Mouse (Mus musculus) urinary bladder, postnatal 4 days (tissue): Measurements from ENCODE around the gene Gm42957.
"Not testable (repeated sequence)": the region's sequence is repeated elsewhere in the genome, so short reads cannot be mapped to it uniquely, and the experiment has no call there.

Experiments used
- DNase-seq, 2 experiments: peaks; one replicate each; pipeline ENCODE4 v3.0.0; 2021 to 2022; ENCODE audit warnings: low spot score in 2 of 2

Gm42957 gene

DNA sequence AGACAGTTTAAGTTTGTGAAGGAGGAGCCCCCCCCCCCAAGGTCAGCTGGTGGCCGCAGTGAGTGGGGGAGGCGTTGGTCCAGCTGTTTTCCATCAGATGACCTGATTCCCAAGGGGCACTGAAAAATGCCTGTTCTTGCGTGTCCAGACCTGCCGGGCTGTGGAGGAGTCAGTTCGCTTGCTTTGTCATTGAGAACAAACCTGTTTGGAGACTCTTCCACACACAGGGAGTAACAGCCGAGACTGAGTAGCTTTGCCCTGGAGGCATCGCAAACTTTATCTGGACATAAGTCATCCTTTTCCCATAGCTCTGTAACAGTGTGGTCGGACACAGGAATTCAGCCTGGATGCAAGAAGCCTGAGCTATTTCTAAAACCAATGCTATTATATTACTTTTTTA, 39.2 kb downstream of the Gm42957 start:
- DNase-seq, result peak in 1 of 2 experiments; percentile 42

DNA sequence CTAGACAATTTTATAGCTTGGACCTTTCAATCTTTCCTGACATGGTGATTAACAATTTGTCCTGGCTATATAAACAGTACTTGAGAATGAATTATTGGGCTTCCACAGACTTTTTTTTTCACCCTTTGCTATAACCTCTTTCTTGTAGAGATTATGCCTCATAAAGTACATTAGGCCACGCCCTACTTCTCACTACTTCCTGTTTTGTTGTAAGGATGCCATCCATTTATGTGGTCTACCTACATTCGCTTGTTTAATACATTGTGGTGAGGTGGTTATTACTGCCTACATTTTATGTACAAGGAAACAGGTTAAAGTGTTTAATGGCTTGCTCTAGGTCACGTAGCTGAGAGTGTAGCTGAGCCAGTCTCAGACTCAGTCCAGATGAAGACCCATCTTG, 39.9 kb downstream of the Gm42957 start:
- no peak for DNase-seq

DNA sequence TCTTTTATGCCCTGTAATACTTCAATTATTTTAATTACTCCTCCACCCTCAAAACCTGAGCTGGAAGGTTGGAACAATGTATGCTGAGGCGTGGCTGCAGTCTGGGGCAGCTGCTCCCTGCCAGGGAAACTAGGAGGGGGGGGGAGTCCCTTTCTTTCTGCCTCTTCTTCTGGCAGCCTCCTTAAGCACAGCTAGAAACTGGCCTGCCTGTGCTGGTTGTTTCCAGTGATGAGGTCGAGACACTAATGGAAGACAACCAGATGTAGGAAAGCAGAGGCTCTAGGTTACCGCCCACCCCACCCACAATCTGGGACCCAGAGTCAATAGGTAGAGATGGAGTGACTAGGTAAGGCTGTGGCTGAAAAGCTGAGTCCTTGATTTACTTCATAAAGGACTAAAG, 40.4 kb downstream of the Gm42957 start:
- DNase-seq, result no peak

DNA sequence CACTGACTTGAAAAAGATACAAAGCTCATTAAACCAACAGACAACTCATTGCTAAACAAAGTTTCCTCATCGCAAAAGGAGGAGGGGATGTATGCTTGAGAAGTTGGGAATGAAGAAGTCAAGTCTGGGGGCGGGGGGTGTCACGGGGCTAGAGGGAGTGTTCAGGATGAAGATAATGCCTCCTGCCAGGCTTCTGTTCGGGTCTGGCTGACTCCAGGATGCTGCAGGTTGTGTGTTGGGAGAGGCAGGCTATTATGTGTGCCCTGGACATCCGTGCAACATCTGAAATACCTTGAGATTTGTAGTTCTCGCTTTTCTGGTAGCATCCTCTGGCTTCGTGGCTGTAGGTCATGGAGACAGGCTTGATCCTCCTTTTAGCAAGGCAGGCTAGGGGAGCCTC, 43.2 kb downstream of the Gm42957 start:
- DNase-seq, result no peak

DNA sequence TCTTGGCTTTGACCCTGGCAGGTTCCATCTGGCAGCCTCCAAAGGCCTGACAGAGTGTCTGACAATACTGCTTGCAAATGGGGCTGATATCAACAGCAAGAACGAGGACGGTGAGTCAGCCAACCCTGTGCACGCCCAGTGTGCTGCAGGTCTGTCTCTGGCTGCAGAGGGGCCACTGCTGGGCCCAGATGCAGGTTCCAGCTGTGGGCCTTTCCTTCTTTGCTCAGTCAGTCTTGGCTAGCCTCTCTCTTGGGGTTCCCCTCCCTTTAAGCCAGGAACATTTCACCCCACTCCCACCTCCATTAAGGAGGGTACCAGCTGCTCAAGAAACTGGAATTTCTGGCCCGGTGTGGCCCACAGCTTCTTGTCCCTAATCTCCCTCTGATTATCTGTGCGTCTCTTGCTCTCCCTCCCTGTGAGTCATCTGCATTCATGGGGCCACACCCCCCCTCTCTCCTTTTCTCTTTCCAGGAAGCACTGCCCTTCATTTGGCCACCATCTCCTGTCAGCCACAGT, 43.9 kb downstream of the Gm42957 start:
- no peak for DNase-seq

DNA sequence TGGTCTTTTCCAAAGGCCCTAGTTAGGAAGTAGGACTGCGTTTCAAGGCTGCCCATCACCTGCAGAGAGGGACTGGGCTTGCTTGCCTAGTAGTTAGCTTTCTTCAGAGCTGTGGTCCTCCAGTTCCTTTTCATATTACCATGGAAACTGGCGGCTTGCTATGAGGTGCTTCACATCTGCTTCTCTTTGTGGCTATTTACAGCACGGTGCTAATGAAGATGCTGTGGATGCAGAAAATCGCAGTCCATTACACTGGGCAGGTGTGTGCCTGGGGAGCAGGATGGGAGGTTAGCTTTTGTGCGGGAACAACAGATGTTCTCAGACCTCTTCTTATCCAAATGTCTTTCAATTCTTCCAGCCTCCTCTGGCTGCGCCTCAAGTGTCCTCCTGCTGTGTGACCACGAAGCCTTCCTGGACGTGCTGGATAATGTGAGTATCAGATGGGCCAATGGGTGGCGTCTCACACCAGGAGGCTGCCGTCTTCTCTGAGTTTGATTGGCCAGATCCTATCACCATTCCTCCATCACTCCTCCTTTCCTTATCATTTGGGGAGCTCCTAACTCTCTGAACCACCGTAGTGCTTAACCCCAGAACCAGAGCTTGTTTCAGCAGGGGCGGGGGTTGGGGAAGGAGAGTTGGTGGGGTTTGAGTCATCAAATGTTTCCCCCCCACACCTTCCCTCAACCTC, 45.1 kb downstream of the Gm42957 start:
- no peak for DNase-seq

DNA sequence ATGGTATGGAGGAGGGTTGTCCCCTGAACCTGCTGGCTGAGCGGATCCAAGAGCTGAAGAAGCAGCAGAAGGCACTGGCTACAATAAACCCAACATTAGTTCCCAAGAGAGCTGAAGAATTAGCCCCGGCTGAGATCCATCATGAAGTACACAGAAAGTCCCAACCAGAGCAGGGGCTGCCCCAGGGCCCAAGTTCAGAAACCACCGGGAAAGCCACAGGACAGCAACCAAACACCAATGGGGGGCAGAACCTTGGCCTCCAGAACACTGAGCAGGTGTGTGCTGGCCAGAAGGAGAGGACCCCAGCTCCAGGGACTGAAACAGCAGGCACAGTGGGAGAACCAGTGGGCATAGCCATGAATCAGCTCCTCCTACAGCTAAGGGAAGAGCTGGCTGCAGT, 48.2 kb downstream of the Gm42957 start:
- DNase-seq, result no peak

DNA sequence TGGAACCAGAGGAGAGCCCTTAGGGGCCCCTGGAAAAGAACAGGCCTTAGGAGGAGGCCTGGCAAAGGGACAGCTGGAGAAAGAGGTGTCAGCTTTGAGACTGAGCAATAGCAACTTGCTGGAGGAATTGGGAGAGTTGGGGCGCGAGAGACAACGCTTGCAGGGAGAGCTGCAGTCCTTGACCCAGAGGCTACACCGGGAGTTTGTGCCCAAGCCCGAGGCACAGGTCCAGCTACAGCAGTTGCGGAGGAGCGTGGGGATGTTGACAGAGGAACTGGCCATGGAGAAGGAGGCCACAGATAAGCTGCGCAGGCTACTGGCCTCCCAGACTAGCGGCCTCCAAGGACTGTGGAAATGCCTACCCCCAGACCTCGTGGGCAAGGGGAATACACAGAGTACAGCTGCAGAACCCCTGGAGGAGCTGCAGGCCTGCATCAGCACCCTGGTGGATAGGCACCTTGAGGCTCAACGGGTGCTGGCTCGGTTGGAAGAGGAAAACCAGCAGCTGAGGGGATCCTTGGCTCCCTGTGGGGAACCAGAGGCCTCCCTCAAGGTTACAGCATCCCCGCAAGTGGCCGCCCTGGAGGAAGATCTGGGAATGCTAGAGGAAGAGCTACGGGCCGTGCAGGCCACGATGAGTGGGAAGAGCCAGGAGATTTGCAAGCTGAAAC, 49.0 kb downstream of the Gm42957 start:
- peak in 1 of 2 experiments; percentile 45 for DNase-seq

DNA sequence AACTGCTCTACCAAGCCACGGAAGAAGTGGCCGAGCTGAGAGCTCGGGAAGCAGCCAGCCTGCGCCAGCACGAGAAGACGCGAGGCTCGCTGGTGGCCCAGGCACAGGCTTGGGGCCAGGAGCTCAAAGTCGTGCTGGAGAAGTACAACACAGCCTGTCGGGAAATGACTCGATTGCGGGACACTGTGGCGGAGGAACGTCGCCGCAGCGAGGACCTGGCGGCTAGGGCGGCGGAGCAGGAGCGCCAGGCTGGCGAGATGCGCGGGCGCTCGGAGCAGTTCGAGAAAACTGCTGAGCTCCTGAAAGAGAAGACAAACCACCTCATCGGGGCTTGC, 49.5 kb downstream of the Gm42957 start:
- no peak for DNase-seq

DNA sequence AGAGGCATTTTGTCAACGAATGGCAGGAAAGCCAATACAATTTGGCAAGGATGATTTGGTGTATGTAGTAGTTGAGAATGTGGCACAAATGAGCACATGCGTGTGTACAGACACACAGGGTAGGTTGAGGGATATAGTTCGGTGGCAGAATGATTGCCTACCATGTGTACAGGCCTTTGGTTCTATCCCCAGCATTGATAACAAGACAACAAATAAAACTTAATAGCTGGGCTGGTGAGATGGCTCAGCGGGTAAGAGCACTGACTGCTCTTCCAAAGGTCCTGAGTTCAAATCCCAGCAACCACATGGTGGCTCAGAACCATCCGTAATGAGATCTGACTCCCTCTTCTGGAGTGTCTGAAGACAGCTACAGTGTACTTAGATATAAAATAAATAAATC, 50.8 kb downstream of the Gm42957 start:
- DNase-seq, result not testable (repeated sequence)

DNA sequence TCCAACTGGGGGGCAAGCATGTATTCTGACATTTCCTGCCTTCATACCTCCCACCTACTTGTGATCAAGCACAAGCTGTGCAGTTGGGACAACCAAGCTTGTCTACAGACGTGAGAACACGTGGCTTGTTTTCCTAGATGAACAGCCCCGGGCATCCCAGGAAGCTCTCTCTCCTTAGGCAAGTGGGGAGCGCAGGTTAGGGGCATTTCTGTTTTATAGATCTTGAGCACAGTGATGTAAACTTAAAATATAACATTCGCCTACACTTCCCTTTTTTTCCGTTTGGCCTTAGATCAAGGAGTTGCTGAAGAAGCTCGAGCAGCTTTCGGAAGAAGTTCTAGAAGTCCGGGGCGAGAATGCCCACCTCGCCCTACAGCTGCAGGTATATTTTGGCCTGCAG, 53.6 kb downstream of the Gm42957 start:
- DNase-seq, result no peak

DNA sequence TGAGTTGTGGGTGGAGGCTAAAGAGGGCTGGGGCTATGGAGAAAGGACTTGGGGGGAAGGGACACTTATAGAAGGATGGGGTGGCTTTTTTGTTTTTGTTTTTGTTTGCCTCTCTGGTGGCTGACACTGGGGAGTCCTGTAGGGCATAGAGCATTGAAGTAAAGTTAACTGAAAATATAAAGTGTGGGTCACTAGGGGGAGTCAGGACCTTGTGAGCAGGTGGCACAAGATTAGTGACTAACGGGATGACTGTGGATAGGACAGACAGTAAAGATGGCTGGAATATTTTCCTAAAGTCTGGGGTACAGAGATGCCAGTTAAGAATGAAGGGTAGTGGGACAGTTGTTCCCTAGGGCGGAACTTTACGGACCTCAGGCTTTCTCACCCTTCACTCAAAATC, 55.0 kb downstream of the Gm42957 start:
- DNase-seq, result no peak

DNA sequence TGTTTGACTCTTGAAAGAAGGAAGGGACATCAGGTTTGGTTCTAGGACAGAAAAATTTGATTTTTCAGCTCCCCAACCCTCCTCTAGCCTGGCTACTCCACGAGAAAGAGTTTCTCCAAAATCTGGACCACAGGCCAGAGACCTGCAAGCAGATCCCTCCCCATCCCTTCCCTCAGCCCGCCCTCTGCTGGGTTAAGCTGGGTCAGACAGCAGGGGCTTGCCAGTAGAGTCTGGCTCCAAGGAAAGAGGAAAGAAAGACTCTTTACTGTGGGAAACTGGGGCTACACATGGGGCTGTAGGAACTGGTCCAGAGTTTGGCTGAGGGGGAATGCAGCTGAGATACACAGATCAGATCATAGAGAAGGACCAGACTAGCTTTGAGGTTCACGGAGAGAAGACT, 57.2 kb downstream of the Gm42957 start:
- DNase-seq, result peak in 1 of 2 experiments; percentile 76

DNA sequence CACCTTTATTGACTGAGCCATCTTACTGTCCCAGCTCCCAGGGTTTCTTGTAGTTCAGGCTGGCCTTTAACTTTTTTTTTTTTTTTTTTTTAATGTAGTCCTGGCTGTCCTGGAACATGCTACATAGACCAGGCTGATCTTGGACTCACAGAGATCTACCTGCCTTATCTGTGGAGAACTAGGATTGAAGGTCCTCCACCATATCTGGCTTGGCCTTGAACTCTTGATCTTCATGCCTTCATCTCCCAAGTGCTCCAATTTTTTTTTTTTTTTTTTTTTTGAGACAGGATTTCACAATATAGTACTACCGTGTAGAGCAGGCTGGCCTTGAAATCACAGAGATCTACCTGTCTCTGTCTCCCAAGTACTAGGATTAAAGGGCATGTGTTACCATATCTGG, 58.3 kb downstream of the Gm42957 start:
- DNase-seq, result no peak

DNA sequence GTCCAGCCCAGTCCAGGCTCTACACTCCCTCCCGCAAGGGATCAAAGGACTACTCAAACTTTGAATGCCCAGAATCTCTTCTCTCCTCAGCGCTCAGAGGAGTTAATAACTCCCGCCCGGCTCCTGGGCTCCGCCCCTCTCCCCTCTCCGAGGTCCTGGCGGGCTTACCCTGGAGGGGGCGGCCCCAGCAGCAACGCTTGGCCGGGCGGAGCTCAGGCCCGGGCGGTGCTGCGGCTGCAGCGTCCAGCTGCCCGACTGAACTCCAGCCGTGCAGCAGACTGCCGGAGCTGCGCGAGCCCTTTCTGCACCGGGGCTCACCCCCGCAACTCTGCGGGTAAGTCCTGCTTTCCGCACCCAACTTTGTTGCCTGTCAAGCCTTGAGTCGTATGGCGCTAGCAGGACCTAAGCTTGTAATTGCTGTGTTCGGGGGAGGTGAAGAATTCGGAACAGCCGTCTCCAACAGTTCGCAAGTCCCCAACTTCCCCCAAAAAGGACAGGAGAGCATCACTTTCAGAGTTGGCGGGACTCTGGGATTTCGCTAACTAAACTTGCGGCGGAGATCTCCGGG, 61.0 kb downstream of the Gm42957 start, which contains the start of gene Pias3:
Pias3 (plus strand) TSS at position 187 of the 568 bp plus-strand sequence.
- DNase-seq, result peak; percentile 87 to 88

DNA sequence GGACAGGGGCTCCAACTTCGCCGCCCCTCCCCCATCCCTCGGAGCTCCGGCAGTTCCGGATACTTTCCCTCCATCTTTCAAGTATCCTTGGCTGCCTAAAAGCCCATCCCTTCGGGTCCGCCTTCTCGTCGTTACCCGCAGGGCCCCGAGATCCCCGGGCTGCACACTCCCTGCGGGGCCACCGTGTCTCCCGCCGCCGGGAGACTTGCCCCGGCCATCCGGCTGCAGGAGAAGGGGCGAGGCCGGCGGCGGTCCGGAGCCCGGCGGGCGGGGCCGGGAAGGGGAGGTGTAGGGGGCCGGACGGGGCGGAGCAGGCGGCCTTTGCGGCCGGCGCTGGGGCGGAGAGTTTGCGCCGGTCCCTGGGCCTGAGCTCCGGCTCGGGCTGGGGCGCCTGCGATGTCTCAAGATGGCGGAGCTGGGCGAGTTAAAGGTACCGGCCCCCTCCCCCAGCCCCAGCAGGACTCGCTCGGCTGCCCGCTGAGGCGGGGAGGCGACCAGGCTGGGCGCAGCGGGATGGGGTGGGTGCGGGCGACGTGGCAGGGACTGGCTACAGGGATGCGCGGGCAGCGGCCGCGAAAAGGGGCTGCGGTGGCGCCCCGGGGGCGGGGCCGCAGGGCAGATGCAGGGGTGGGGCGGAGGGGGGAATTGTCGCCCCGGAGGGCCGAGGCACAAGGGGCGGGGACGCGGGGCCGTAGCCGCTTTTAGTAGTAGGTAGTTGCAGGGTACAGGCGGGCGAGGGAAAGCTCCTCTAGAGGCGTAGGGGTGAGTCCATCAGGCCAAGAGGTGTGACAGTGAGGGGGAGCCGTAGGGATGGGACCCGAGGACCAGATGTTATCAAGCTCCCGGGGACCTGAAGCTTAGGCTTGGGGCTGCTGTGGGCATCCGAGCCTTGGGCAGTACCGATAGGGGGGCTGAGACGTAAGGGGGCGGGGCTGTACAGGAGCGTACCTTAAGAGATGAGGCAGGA, 61.8 kb downstream of the Gm42957 start:
- DNase-seq, result peak; percentile 91 to 92

DNA sequence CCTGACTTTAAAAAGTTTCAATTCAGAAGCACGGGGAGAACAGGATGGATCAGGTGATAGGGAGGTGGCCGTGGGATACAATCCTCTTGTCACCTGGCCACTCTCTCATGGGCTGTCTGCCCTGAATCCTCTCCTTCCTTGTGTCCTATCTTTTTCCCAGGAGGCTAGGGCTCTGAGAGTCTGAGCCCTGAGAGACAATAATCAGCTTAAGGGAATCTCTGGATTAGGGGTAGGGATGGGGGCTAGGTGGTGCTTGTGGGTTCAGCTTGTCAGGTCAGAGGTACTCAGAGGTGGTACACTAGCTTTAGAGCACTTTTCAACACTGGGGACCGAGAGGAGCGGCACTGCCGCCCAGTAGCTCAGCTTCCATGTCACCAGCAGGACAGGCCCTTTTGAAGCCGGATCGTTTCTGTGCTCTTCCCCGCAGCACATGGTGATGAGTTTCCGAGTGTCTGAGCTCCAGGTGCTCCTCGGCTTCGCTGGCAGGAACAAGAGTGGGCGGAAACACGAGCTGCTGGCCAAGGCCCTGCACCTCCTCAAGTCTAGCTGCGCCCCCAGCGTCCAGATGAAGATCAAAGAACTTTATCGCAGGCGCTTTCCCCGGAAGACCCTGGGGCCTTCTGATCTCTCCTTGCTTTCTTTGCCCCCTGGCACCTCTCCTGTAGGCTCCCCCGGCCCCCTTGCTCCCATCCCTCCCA, 63.9 kb downstream of the Gm42957 start:
- DNase-seq, result no peak

DNA sequence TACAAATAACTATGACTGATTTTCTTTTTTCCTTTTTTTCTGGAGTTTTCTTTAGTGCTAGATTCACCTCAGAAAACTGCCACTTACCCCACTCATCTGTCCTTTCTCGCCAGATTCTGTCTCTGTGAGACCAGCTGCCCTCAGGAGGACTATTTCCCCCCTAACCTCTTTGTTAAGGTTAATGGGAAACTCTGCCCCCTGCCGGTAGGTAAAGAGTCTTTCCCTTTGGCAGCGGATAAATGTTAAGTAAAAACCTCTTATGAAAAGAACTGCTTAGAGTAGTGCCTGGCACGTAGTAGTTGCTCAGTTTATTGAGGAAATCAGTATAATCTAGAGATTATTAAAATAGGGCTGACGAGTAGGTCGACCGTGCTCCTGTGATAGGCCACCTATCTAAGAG, 65.1 kb downstream of the Gm42957 start:
- no peak for DNase-seq

DNA sequence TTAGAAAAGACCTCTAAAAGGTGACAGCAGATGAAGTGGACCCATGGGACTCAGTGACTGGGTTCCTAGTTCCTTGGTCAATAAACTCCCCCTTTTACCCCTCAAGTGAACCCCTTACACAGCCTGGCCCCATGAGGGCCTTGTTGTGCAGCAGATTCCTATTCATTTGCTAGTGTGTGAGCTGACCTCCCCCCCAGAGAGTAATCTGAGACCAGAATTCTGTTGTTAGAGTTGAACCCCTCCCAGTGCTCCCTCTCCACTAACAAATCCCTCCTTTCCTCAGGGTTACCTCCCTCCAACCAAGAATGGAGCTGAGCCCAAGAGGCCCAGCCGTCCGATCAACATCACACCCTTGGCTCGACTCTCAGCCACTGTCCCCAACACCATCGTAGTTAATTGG, 65.7 kb downstream of the Gm42957 start:
- DNase-seq, result no peak
